Mouse (Mus musculus): ENCODE results near the gene Spink4. TPM values are rescaled to one million over a fixed set of nuclear protein-coding genes. Genes with fewer than 3 reads are reported as not detected.

Gene Spink4
- polyA plus RNA-seq, 1 experiment from 2014 or later = 0.58 TPM

- 89% methylated on average over 5 of the region's 5 CpGs for WGBS (ENCODE audit: insufficient replicate concordance)
- Histone ChIP-seq H3K4me1 (peaks cover 35% of the 10 kb centered on the region), H3K9me3 (replicated peaks) (peaks cover 11% of the 10 kb centered on the region), H3K27me3 (replicated peaks) (no peaks in the 10 kb centered on the region), H3K9ac (no peak overlapping the region), H3K36me3 (peaks cover 98% of the 10 kb centered on the region), H3K4me2 (no peak overlapping the region), H3K4me3 (no peak overlapping the region), H3K27ac (no peak overlapping the region)
- no peak for ATAC-seq
These were observed 18.9 kb downstream of the Spink4 start for GRCm38 (mm10) chr4:40938793-40939192.

GRCm38 (mm10) chr4:40943651-40944050 lies 23.8 kb downstream of the Spink4 start:
- H3K9me3 ChIP-seq (replicated peaks) = peaks cover 11% of the 10 kb centered on the region
- no peak overlapping the region for H3K4me2 ChIP-seq
- H3K4me1 ChIP-seq = peaks cover 50% of the 10 kb centered on the region
- H3K4me3 ChIP-seq = no peak overlapping the region
- H3K36me3 ChIP-seq = peaks cover 75% of the 10 kb centered on the region
- 94% methylated on average over 5 of the region's 5 CpGs for WGBS (ENCODE audit: insufficient replicate concordance)
- ATAC-seq = no peak
- H3K27ac ChIP-seq = 0 out of 2 replicates have a peak overlapping the region, but pooled peaks have one; percentile 13
- H3K27me3 ChIP-seq (replicated peaks) = no peaks in the 10 kb centered on the region
- H3K9ac ChIP-seq = no peak overlapping the region

DNA sequence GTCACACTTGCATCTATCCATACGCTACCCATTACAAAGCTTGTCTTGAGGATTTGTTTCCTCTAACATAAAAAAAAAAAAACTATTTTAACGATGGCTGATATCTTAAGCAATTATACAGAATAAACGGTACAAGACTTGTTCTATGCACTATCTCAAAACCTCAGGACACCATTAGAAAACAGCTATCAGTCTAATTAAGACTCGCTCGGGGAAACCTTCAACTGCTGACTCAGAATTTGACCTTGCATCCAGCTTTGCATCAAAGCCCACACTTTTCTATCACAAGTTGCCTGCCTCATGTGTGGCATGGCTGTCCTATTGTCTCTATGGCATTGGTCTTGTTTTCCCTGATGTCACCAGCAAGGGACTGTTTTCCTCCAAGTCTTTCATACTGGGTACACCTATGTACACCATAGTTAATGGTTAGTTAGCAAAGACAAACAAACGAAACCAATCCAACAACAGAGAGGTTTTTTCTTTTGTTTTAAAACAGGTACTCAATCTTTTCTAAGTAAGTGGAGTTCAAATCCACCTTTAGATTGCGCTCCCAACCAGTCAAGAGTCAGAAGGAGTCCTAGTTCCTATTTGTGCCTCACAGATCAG lies 26.8 kb downstream of the Spink4 start:
- H3K9ac ChIP-seq = peak overlapping the region; percentile 97
- peak overlapping the region; percentile 95 for H3K4me3 ChIP-seq
- peak overlapping the region; percentile 79 for H3K4me2 ChIP-seq
- ATAC-seq = no peak
- H3K36me3 ChIP-seq = peaks cover 61% of the 10 kb centered on the region
- H3K27me3 ChIP-seq (replicated peaks) = no peaks in the 10 kb centered on the region
- WGBS (ENCODE audit: insufficient replicate concordance) = 47% methylated on average over 7 of the region's 7 CpGs
- H3K9me3 ChIP-seq (replicated peaks) = no peaks in the 10 kb centered on the region
- peak overlapping the region; percentile 95 for H3K27ac ChIP-seq
- peaks cover 63% of the 10 kb centered on the region for H3K4me1 ChIP-seq

DNA sequence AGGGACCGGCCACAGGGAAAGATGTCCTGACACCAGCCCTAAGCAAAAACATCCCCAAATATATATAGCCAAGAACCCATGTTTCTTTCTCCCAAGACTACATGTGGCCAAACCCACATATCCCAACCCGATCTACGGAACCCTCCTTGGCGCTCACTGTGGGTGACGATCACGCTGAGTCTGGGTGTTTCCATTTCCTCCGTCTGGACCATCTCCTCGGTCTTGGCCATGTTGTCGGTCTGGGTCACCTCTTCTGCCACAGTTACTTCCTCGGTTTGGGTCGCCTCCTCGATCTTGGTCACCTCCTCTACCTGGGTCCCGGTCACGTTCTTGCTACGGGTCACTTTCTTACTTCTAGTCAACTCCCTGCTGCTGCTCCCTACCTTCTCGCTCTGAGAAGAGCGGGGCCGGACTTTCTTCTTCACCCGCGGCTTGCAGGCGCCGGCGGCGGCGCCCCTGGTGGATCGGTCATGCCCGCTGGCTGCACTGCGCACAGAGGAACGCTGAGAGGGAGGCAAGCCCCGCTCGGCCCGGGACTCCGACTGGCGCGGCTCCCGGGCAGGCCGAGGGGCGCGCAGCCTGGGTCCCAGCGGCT lies 27.8 kb downstream of the Spink4 start:
- H3K9me3 ChIP-seq (replicated peaks) = no peaks in the 10 kb centered on the region
- under 1% methylated on average over 40 of the region's 40 CpGs for WGBS (ENCODE audit: insufficient replicate concordance)
- H3K36me3 ChIP-seq = peaks cover 60% of the 10 kb centered on the region
- H3K27me3 ChIP-seq (replicated peaks) = no peaks in the 10 kb centered on the region
- peak overlapping the region; percentile 95 for H3K27ac ChIP-seq
- H3K4me1 ChIP-seq = peaks cover 52% of the 10 kb centered on the region
- peak; percentile 42 for ATAC-seq
- H3K4me2 ChIP-seq = peak overlapping the region; percentile 79
- peak overlapping the region; percentile 95 for H3K4me3 ChIP-seq
- H3K9ac ChIP-seq = peak overlapping the region; percentile 97

DNA sequence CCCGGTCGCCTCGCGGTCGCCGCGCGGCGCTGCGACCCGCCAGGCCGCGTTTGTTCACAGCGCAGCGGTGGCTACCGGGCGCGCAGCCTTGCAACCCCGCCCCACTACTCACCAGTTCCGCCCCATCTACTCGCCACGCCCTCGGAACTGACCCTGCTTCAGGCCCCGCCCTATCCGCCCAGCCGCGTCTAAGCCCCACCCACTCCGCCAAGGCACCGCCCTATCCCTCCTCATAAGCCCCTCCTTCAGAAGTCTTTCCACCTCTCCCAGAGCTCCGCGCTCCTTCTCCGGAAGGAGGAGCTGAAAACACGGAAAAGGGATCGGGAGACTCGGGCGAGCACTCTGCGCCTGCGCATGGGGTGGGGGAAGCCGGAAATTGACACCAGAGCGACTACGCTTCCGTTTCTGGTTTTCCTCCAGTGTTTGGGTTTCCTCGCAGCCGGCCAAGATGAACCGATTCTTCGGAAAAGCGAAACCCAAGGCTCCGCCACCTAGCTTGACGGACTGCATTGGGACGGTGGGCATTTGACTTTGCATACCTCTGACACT lies 28.4 kb downstream of the Spink4 start, which contains the start of the genes Bag1 and Chmp5:
Gene Bag1 (minus strand): TSS at position 135 of the 549 bp plus-strand sequence.
Gene Chmp5 (plus strand): TSS at position 248 of the 549 bp plus-strand sequence.
- Histone ChIP-seq H3K27me3 (replicated peaks) (no peaks in the 10 kb centered on the region), H3K4me1 (peaks cover 47% of the 10 kb centered on the region), H3K4me3 (peak within 1 kb of the TSS; percentile 95), H3K27ac (peak within 1 kb of the TSS; percentile 95), H3K9ac (peak within 1 kb of the TSS; percentile 97), H3K9me3 (replicated peaks) (no peaks in the 10 kb centered on the region), H3K4me2 (peak within 1 kb of the TSS; percentile 79), H3K36me3 (peaks cover 60% of the 10 kb centered on the region)
- WGBS (ENCODE audit: insufficient replicate concordance) = under 1% methylated on average over 50 of the region's 50 CpGs
- peak; percentile 95 for ATAC-seq

DNA sequence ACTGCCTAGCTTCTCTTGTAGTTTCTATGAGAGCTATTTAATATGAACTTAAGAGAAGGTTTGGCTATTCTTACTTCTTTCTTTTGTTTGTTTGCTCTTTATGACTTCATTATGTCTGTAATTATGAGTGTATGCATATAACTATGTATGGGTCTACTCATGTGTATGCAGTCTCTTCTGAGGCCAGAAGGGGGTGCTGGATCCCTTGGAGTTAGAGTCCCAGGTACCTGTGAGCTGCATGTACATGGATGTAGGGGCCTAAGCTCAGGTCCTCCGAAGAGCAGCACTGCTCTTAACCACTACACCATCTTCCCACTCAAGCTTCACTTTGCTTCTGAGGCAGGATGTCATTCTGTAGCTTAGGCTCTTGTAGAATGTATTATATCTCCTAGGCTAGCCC lies 33.7 kb downstream of the Spink4 start:
- ATAC-seq = no peak
- no peak overlapping the region for H3K9ac ChIP-seq
- 57% methylated on average over 1 of the region's 1 CpGs for WGBS (ENCODE audit: insufficient replicate concordance)
- H3K27me3 ChIP-seq (replicated peaks) = no peaks in the 10 kb centered on the region
- no peak overlapping the region for H3K4me3 ChIP-seq
- peaks cover 26% of the 10 kb centered on the region for H3K4me1 ChIP-seq
- H3K9me3 ChIP-seq (replicated peaks) = no peaks in the 10 kb centered on the region
- H3K4me2 ChIP-seq = no peak overlapping the region
- no peak overlapping the region for H3K27ac ChIP-seq
- peaks cover 77% of the 10 kb centered on the region for H3K36me3 ChIP-seq

DNA sequence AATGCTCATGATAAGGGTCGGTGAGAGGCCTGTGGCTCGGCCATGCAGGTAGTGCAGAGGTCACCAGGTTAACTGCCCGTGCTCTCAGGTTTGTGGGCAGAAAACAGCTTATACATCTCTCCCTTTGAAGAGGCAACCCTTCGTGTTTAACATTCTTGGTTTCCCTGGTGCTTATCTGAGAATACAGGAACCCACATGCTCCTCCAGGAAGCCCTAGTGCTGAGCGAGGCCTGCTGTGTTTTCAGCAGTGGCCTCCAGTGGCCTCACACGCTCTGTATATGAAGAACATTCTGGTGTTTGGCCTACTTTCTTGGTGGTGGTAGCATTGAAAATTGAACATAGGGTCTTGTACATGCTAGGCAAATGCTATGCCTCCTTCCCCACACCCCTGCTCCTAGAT lies 36.1 kb downstream of the Spink4 start:
- H3K9me3 ChIP-seq (replicated peaks) = no peaks in the 10 kb centered on the region
- H3K27me3 ChIP-seq (replicated peaks) = no peaks in the 10 kb centered on the region
- H3K27ac ChIP-seq = 0 out of 2 replicates have a peak overlapping the region, but pooled peaks have one; percentile 20
- ATAC-seq = peak; percentile 59; the same call in 1 of the 2 replicates
- no peak overlapping the region for H3K4me3 ChIP-seq
- 34% methylated on average over 6 of the region's 6 CpGs for WGBS (ENCODE audit: insufficient replicate concordance)
- peaks cover 11% of the 10 kb centered on the region for H3K4me1 ChIP-seq
- no peak overlapping the region for H3K4me2 ChIP-seq
- no peak overlapping the region for H3K9ac ChIP-seq
- H3K36me3 ChIP-seq = peaks cover 92% of the 10 kb centered on the region

DNA sequence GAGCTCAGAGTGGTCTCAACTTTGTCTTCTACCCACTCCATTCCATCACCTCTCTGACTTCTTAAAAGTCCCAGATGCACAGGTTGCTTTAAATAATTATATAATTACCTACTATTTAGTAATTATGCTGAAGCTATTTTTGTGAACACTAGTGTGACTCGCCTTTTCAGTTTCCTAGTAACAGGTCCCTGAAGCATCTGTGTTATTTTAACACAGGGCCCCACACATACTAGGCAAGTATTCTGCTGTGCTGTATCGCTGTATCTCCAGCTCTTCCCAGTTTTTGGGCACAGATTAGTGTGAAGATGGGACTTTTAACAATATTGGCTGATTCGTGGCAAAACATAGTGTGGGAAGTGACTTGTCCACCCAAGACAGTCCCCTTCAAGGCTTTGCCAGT lies 43.7 kb downstream of the Spink4 start:
- no peak for ATAC-seq
- H3K4me1 ChIP-seq = peaks cover 7% of the 10 kb centered on the region; the same call in 1 of the 2 replicates
- no peaks in the 10 kb centered on the region for H3K9me3 ChIP-seq (replicated peaks)
- 75% methylated on average over 3 of the region's 3 CpGs for WGBS (ENCODE audit: insufficient replicate concordance)
- no peak overlapping the region for H3K27ac ChIP-seq
- H3K4me3 ChIP-seq = no peak overlapping the region
- no peak overlapping the region for H3K4me2 ChIP-seq
- no peak overlapping the region for H3K9ac ChIP-seq
- peaks cover 89% of the 10 kb centered on the region for H3K36me3 ChIP-seq
- no peaks in the 10 kb centered on the region for H3K27me3 ChIP-seq (replicated peaks)

DNA sequence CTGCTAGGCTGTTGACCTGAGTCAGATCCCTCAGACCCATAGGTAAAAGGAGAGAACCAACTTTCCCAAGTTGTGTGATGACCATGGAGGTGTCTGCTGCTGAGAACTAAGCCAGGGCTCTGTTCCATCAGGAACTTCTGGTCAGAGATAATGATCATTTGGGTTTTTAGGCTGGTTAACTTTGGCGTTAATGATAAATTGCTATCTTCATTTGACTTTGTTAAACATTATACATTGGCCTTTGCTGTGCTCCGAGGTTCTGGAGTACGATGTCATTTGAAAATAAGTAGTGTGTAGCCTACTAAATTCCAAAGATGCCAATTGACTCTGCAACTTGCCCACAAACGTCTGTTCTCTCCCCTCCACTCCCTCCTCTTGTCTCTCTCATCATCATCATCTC lies 49.3 kb downstream of the Spink4 start:
- H3K4me2 ChIP-seq = peak overlapping the region; percentile 87
- no peak overlapping the region for H3K9ac ChIP-seq
- H3K27ac ChIP-seq = peak overlapping the region; percentile 91; the same call in 1 of the 2 replicates
- H3K27me3 ChIP-seq (replicated peaks) = no peaks in the 10 kb centered on the region
- no peaks in the 10 kb centered on the region for H3K9me3 ChIP-seq (replicated peaks)
- H3K4me1 ChIP-seq = peaks cover 43% of the 10 kb centered on the region
- H3K36me3 ChIP-seq = peaks cover 48% of the 10 kb centered on the region
- no peak overlapping the region for H3K4me3 ChIP-seq
- ATAC-seq = no peak
- 69% methylated on average over 4 of the region's 4 CpGs for WGBS (ENCODE audit: insufficient replicate concordance)

GRCm38 (mm10) chr4:40969781-40970591 lies 50.1 kb downstream of the Spink4 start:
- no peaks in the 10 kb centered on the region for H3K9me3 ChIP-seq (replicated peaks)
- H3K4me1 ChIP-seq = peaks cover 45% of the 10 kb centered on the region
- ATAC-seq = no peak; the same call in 1 of the 2 replicates
- H3K4me3 ChIP-seq = peak overlapping the region; percentile 95
- peak overlapping the region; percentile 91 for H3K27ac ChIP-seq
- H3K4me2 ChIP-seq = peak overlapping the region; percentile 87
- no peaks in the 10 kb centered on the region for H3K27me3 ChIP-seq (replicated peaks)
- 16% methylated on average over 10 of the region's 13 CpGs for WGBS (ENCODE audit: insufficient replicate concordance)
- peak overlapping the region; percentile 82 for H3K9ac ChIP-seq
- peaks cover 43% of the 10 kb centered on the region for H3K36me3 ChIP-seq

DNA sequence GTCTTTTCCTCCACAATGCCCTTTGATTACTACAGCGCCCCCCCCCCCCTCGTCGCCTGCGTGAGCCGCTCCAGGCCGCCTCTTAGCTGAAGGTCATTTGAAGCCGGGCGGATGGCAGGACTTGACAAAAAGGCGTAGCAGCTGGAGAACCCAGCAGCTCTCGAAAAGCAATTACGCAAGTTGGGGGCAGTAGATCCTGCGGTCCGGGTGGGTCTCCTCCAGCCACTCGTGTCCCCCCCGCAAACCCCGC lies 50.7 kb downstream of the Spink4 start:
- Histone ChIP-seq H3K4me3 (peak overlapping the region; percentile 95), H3K27ac (peak overlapping the region; percentile 91), H3K9me3 (replicated peaks) (no peaks in the 10 kb centered on the region), H3K4me2 (peak overlapping the region; percentile 87), H3K27me3 (replicated peaks) (no peaks in the 10 kb centered on the region), H3K4me1 (peaks cover 50% of the 10 kb centered on the region), H3K9ac (peak overlapping the region; percentile 82), H3K36me3 (peaks cover 44% of the 10 kb centered on the region)
- peak; percentile 49 for ATAC-seq
- 0% methylated on average over 16 of the region's 16 CpGs for WGBS (ENCODE audit: insufficient replicate concordance)
